Mouse (Mus musculus) midbrain, embryonic 12.5 days (tissue): ENCODE data around the gene Gja5. TPM values are rescaled to one million over a fixed set of nuclear protein-coding genes. Genes with fewer than 3 reads are reported as not detected.

ENCODE experiments used
- ATAC-seq: fragments of 200-750 bp; cut with Nextera tagmentation; 2 replicates; pipeline ENCODE4 v1.8.0; 2017; ENCODE audit warnings: low read depth, moderate TSS enrichment, moderate library complexity; ENCODE audit not compliant: low FRiP score
- H3K27ac ChIP-seq: fragments of 300-500 bp; sonication (generic); replicated peaks from 2 replicates; pipeline ENCODE4 v1.5.1; 2016; ENCODE audit warnings: mild to moderate bottlenecking
- H3K27me3 ChIP-seq: fragments of 300-500 bp; sonication (generic); 2 replicates; pipeline ENCODE4 v1.6.1; 2016; ENCODE audit warnings: mild to moderate bottlenecking
- H3K36me3 ChIP-seq: fragments of 300-500 bp; sonication (generic); 2 replicates; pipeline ENCODE4 v1.6.1; 2016
- H3K4me1 ChIP-seq: fragments of 300-500 bp; sonication (generic); 2 replicates; pipeline ENCODE4 v1.6.1; 2016
- H3K4me2 ChIP-seq: fragments of 300-500 bp; sonication (generic); replicated peaks from 2 replicates; pipeline ENCODE4 v1.6.1; 2016; ENCODE audit warnings: mild to moderate bottlenecking, moderate library complexity
- H3K4me3 ChIP-seq: fragments of 300-500 bp; sonication (generic); 2 replicates; pipeline ENCODE4 v1.5.1; 2016; ENCODE audit warnings: mild to moderate bottlenecking
- H3K9ac ChIP-seq: fragments of 300-500 bp; sonication (generic); replicated peaks from 2 replicates; pipeline ENCODE4 v1.6.1; 2016; ENCODE audit warnings: mild to moderate bottlenecking, moderate library complexity
- H3K9me3 ChIP-seq: fragments of 300-500 bp; sonication (generic); 2 replicates; pipeline ENCODE4 v1.6.1; 2016; ENCODE audit warnings: mild to moderate bottlenecking
- WGBS: fragments of 180-500 bp; shearing (Covaris S2); methylation state at CpG from one replicate; pipeline ENCODE4 v1.1.7; 2016; 5-methylcytosine and 5-hydroxymethylcytosine counted together
- polyA plus RNA-seq: library from polyadenylated mRNA; unstranded; fragments of >200 nt; fragmentation: Nextera tagmentation; extraction: Ambion mirVana; gene quantifications from 2 replicates; pipeline ENCODE4 v1.2.1, GENCODE M21; 2016

Gene Gja5
- polyA plus RNA-seq, 1 experiment from 2014 or later: 5.4 TPM

GRCm38 (mm10) chr3:96938738-96939137 is 34.2 kb downstream of the Gja5 start:
- ATAC-seq: peak; percentile 76
- Histone ChIP-seq H3K36me3 (no peaks in the 10 kb centered on the region), H3K4me3 (peak overlapping the region; percentile 28), H3K4me1 (peaks cover 21% of the 10 kb centered on the region; the same call in 1 of the 2 replicates), H3K9ac (no peak overlapping the region), H3K27me3 (peaks cover 18% of the 10 kb centered on the region), H3K4me2 (peak overlapping the region; percentile 45), H3K9me3 (peaks cover 7% of the 10 kb centered on the region; the same call in 1 of the 2 replicates), H3K27ac (no peak overlapping the region)
- 8% methylated on average over 11 of the region's 11 CpGs for whole genome bisulfite sequencing

- H3K27ac ChIP-seq: no peak overlapping the region
- H3K4me1 ChIP-seq: peaks cover 12% of the 10 kb centered on the region; the same call in 1 of the 2 replicates
- H3K27me3 ChIP-seq: no peaks in the 10 kb centered on the region
- no peak overlapping the region for H3K9ac ChIP-seq
- ATAC-seq: no peak
- H3K36me3 ChIP-seq: no peaks in the 10 kb centered on the region
- no peak overlapping the region for H3K4me3 ChIP-seq
- H3K9me3 ChIP-seq: peaks cover 7% of the 10 kb centered on the region; the same call in 1 of the 2 replicates
- 89% methylated on average over 2 of the region's 2 CpGs for WGBS
- H3K4me2 ChIP-seq: no peak overlapping the region
Measured at GRCm38 (mm10) chr3:96942706-96943105, 38.2 kb downstream of the Gja5 start.

GRCm38 (mm10) chr3:96953489-96954233 is 49.2 kb downstream of the Gja5 start:
- 63% methylated on average over 14 of the region's 14 CpGs for WGBS

GRCm38 (mm10) chr3:96960597-96960996 is 56.1 kb downstream of the Gja5 start:
- ATAC-seq: no peak
- Histone ChIP-seq H3K4me3 (no peak overlapping the region), H3K36me3 (no peaks in the 10 kb centered on the region)

More at GRCm38 (mm10) chr3:96953489-96954233, 49.2 kb downstream of the Gja5 start:
- H3K36me3 ChIP-seq: no peaks in the 10 kb centered on the region
- H3K9ac ChIP-seq: no peak overlapping the region
- no peaks in the 10 kb centered on the region for H3K4me1 ChIP-seq
- no peak overlapping the region for H3K4me2 ChIP-seq
- no peak overlapping the region for H3K27ac ChIP-seq
- no peak for ATAC-seq
- no peaks in the 10 kb centered on the region for H3K9me3 ChIP-seq
- no peaks in the 10 kb centered on the region for H3K27me3 ChIP-seq
- H3K4me3 ChIP-seq: no peak overlapping the region

GRCm38 (mm10) chr3:96963088-96964034 is 58.9 kb downstream of the Gja5 start:
- Histone ChIP-seq H3K9me3 (no peaks in the 10 kb centered on the region), H3K4me1 (peaks cover 8% of the 10 kb centered on the region; the same call in 1 of the 2 replicates), H3K36me3 (no peaks in the 10 kb centered on the region), H3K27ac (peak overlapping the region; percentile 25; the same call in 1 of the 2 replicates), H3K9ac (no peak overlapping the region), H3K27me3 (peaks cover 6% of the 10 kb centered on the region; the same call in 1 of the 2 replicates), H3K4me3 (no peak overlapping the region), H3K4me2 (0 out of 2 replicates have a peak overlapping the region, but pooled peaks have one; percentile 2)
- peak; percentile 65 for ATAC-seq
- 50% methylated on average over 12 of the region's 12 CpGs for WGBS

More at GRCm38 (mm10) chr3:96960597-96960996, 56.1 kb downstream of the Gja5 start:
- 64% methylated on average over 8 of the region's 8 CpGs for WGBS
- Histone ChIP-seq H3K9me3 (no peaks in the 10 kb centered on the region), H3K4me2 (no peak overlapping the region), H3K9ac (no peak overlapping the region), H3K4me1 (peaks cover 8% of the 10 kb centered on the region; the same call in 1 of the 2 replicates), H3K27ac (no peak overlapping the region), H3K27me3 (peaks cover 6% of the 10 kb centered on the region; the same call in 1 of the 2 replicates)

GRCm38 (mm10) chr3:96970986-96971385 is 66.5 kb downstream of the Gja5 start:
- WGBS: 68% methylated on average over 7 of the region's 7 CpGs
- H3K9ac ChIP-seq: no peak overlapping the region
- ATAC-seq: no peak
- no peak overlapping the region for H3K4me2 ChIP-seq
- no peaks in the 10 kb centered on the region for H3K4me1 ChIP-seq
- no peak overlapping the region for H3K27ac ChIP-seq
- H3K4me3 ChIP-seq: no peak overlapping the region
- no peaks in the 10 kb centered on the region for H3K27me3 ChIP-seq
- H3K36me3 ChIP-seq: no peaks in the 10 kb centered on the region
- H3K9me3 ChIP-seq: no peaks in the 10 kb centered on the region

GRCm38 (mm10) chr3:96974467-96974866 is 70.0 kb downstream of the Gja5 start:
- Histone ChIP-seq H3K9me3 (no peaks in the 10 kb centered on the region), H3K36me3 (no peaks in the 10 kb centered on the region), H3K4me2 (no peak overlapping the region), H3K4me1 (no peaks in the 10 kb centered on the region), H3K4me3 (no peak overlapping the region), H3K27ac (no peak overlapping the region), H3K27me3 (no peaks in the 10 kb centered on the region), H3K9ac (no peak overlapping the region)
- WGBS: 87% methylated on average over 7 of the region's 7 CpGs
- no peak for ATAC-seq

GRCm38 (mm10) chr3:96975628-96976027 is 71.1 kb downstream of the Gja5 start:
- ATAC-seq: no peak
- H3K4me1 ChIP-seq: no peaks in the 10 kb centered on the region
- no peak overlapping the region for H3K4me2 ChIP-seq
- H3K9ac ChIP-seq: no peak overlapping the region
- WGBS: 91% methylated on average over 10 of the region's 10 CpGs
- H3K27me3 ChIP-seq: no peaks in the 10 kb centered on the region
- H3K9me3 ChIP-seq: no peaks in the 10 kb centered on the region
- H3K27ac ChIP-seq: no peak overlapping the region
- no peaks in the 10 kb centered on the region for H3K36me3 ChIP-seq
- H3K4me3 ChIP-seq: no peak overlapping the region

- Histone ChIP-seq H3K9me3 (no peaks in the 10 kb centered on the region), H3K4me3 (no peak overlapping the region), H3K4me1 (no peaks in the 10 kb centered on the region), H3K36me3 (no peaks in the 10 kb centered on the region), H3K27ac (no peak overlapping the region), H3K4me2 (no peak overlapping the region), H3K27me3 (no peaks in the 10 kb centered on the region), H3K9ac (no peak overlapping the region)
- no peak for ATAC-seq
- WGBS: 98% methylated on average over 2 of the region's 2 CpGs
Measured at GRCm38 (mm10) chr3:96977507-96977906, 73.0 kb downstream of the Gja5 start.

- Histone ChIP-seq H3K36me3 (no peaks in the 10 kb centered on the region), H3K27ac (no peak overlapping the region), H3K4me2 (no peak overlapping the region), H3K4me3 (no peak overlapping the region), H3K9ac (no peak overlapping the region), H3K9me3 (no peaks in the 10 kb centered on the region), H3K4me1 (no peaks in the 10 kb centered on the region), H3K27me3 (no peaks in the 10 kb centered on the region)
- 76% methylated on average over 6 of the region's 6 CpGs for WGBS
- no peak for ATAC-seq
Measured at GRCm38 (mm10) chr3:96978469-96978868, 74.0 kb downstream of the Gja5 start.

- Histone ChIP-seq H3K9ac (no peak overlapping the region), H3K36me3 (no peaks in the 10 kb centered on the region), H3K27me3 (no peaks in the 10 kb centered on the region), H3K4me1 (no peaks in the 10 kb centered on the region), H3K4me2 (no peak overlapping the region), H3K4me3 (no peak overlapping the region), H3K9me3 (no peaks in the 10 kb centered on the region), H3K27ac (no peak overlapping the region)
- WGBS: 89% methylated on average over 3 of the region's 3 CpGs
- ATAC-seq: no peak
Measured at GRCm38 (mm10) chr3:96979020-96979419, 74.5 kb downstream of the Gja5 start.

GRCm38 (mm10) chr3:96981833-96982232 is 77.3 kb downstream of the Gja5 start:
- H3K36me3 ChIP-seq: no peaks in the 10 kb centered on the region
- ATAC-seq: no peak
- H3K27ac ChIP-seq: no peak overlapping the region
- no peaks in the 10 kb centered on the region for H3K4me1 ChIP-seq
- no peaks in the 10 kb centered on the region for H3K27me3 ChIP-seq
- no peak overlapping the region for H3K4me2 ChIP-seq
- H3K9ac ChIP-seq: no peak overlapping the region
- WGBS: 86% methylated on average over 3 of the region's 3 CpGs
- no peak overlapping the region for H3K4me3 ChIP-seq
- no peaks in the 10 kb centered on the region for H3K9me3 ChIP-seq
